Mouse (Mus musculus) hindbrain, embryonic 15.5 days (tissue): ENCODE results near the gene Fermt2. TPM values are rescaled to one million over a fixed set of nuclear protein-coding genes. Genes with fewer than 3 reads are reported as not detected.
"Not testable (repeated sequence)": the region's sequence is repeated elsewhere in the genome, so short reads cannot be mapped to it uniquely, and the experiment has no call there.

Experiments
- ATAC-seq: fragments of 200-750 bp; cut with Nextera tagmentation; 2 replicates; pipeline ENCODE4 v1.8.0; 2017; ENCODE audit warnings: low read depth, moderate number of reproducible peaks, moderate TSS enrichment; ENCODE audit not compliant: low FRiP score
- H3K27ac ChIP-seq: fragments of 300-500 bp; sonication (generic); replicated peaks from 2 replicates; pipeline ENCODE4 v1.5.1; 2015; ENCODE audit warnings: mild to moderate bottlenecking, inconsistent platforms
- H3K27me3 ChIP-seq: fragments of 300-500 bp; sonication (generic); 2 replicates; pipeline ENCODE4 v1.6.1; 2015; ENCODE audit warnings: control low read depth, inconsistent platforms
- H3K36me3 ChIP-seq: fragments of 300-500 bp; sonication (generic); 2 replicates; pipeline ENCODE4 v1.6.1; 2015; ENCODE audit warnings: control low read depth, inconsistent platforms
- H3K4me1 ChIP-seq: fragments of 300-500 bp; sonication (generic); replicated peaks from 2 replicates; pipeline ENCODE4 v1.6.1; 2015; ENCODE audit warnings: control low read depth, inconsistent platforms
- H3K4me2 ChIP-seq: fragments of 300-500 bp; sonication (generic); 2 replicates; pipeline ENCODE4 v1.6.1; 2015; ENCODE audit warnings: moderate library complexity, mild to moderate bottlenecking, inconsistent platforms
- H3K4me3 ChIP-seq: fragments of 300-500 bp; sonication (generic); 2 replicates; pipeline ENCODE4 v1.5.1; 2015; ENCODE audit warnings: mild to moderate bottlenecking, inconsistent platforms
- H3K9ac ChIP-seq: fragments of 300-500 bp; sonication (generic); 2 replicates; pipeline ENCODE4 v1.6.1; 2015; ENCODE audit warnings: inconsistent platforms
- H3K9me3 ChIP-seq: fragments of 300-500 bp; sonication (generic); 2 replicates; pipeline ENCODE4 v1.6.1; 2016; ENCODE audit warnings: control low read depth, inconsistent platforms
- WGBS: fragments of 180-500 bp; shearing (Covaris S2); methylation state at CpG from one replicate; pipeline ENCODE4 v1.1.7; 2015; 5-methylcytosine and 5-hydroxymethylcytosine counted together
- polyA plus RNA-seq: library from polyadenylated mRNA; unstranded; fragments of >200 nt; fragmentation: Nextera tagmentation; extraction: Ambion mirVana; gene quantifications from 2 replicates; pipeline ENCODE4 v1.2.1, GENCODE M21; 2015

Gene Fermt2
- polyA plus RNA-seq, 1 experiment from 2014 or later = 62.3 TPM

DNA sequence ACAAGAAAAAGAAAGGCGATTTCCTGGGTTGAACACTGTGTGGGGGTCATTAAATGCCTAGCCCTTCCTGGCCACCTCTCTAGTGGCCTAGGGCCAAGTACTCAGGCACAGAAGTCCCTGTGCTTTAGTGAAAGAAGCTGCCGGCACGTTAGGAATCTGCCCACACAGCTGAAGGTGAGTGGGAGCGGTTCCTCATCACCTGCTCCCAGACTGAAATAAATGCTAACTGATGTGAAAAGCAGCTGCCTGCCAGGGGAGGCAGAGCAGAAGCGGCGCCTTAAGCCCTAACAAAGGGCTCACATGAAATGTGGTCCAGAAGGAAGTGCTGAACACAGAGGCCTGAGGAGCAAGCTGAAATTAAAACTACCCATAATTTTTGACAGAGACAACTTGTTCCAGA, 22.9 kb downstream of the Fermt2 start:
- Histone ChIP-seq H3K36me3 (no peaks in the 10 kb centered on the region), H3K4me2 (no peak overlapping the region), H3K9ac (no peak overlapping the region), H3K4me3 (no peak overlapping the region), H3K27me3 (no peaks in the 10 kb centered on the region), H3K9me3 (no peaks in the 10 kb centered on the region), H3K27ac (peak overlapping the region; percentile 67), H3K4me1 (peaks cover 46% of the 10 kb centered on the region)
- ATAC-seq = peak; percentile 63; the same call in 1 of the 2 replicates
- 22% methylated on average over 6 of the region's 6 CpGs for WGBS

- H3K4me2 ChIP-seq = no peak overlapping the region
- no peak overlapping the region for H3K4me3 ChIP-seq
- H3K4me1 ChIP-seq = peaks cover 43% of the 10 kb centered on the region
- WGBS = 91% methylated on average over 4 of the region's 4 CpGs
- H3K27ac ChIP-seq = no peak overlapping the region
- H3K36me3 ChIP-seq = no peaks in the 10 kb centered on the region
- H3K9ac ChIP-seq = no peak overlapping the region
- no peaks in the 10 kb centered on the region for H3K9me3 ChIP-seq
- H3K27me3 ChIP-seq = no peaks in the 10 kb centered on the region
- ATAC-seq = no peak
Observed at GRCm38 (mm10) chr14:45506165-45506564, 23.8 kb downstream of the Fermt2 start.

DNA sequence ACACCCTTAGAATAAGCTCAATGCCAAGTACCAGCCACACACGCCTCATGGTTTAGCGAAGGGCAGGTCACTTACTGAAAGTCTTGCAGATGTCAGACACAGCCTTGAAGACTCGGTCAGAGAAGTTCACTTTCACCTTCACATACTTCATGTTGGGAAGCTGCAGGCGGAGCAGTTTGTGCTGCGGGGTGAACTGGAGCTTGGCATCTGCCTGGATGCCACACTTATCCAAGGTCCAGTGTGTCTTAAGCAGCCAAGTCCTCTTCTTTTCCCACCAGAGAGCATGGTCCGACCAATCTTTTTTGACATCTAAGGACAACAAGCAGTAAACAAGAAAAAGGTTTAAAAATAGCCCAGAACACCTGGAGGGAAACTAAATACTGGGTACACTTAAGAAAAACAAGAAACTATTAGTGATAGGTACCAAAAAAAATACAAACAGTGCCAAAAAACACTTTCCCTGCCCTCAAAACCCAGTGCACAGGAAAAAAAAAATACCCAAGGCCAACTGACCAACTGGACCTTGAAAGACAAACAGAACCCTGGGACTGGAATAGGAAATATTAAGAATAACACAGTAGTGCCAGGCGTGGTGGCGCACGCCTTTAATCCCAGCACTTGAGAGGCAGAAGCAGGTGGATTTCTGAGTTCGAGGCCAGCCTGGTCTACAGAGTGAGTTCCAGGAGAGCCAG, 25.4 kb downstream of the Fermt2 start:
- WGBS = 94% methylated on average over 10 of the region's 10 CpGs
- Histone ChIP-seq H3K4me3 (no peak overlapping the region), H3K9me3 (no peaks in the 10 kb centered on the region), H3K4me2 (no peak overlapping the region), H3K36me3 (no peaks in the 10 kb centered on the region), H3K27me3 (no peaks in the 10 kb centered on the region), H3K27ac (no peak overlapping the region), H3K4me1 (peaks cover 35% of the 10 kb centered on the region), H3K9ac (no peak overlapping the region)
- ATAC-seq = no peak

DNA sequence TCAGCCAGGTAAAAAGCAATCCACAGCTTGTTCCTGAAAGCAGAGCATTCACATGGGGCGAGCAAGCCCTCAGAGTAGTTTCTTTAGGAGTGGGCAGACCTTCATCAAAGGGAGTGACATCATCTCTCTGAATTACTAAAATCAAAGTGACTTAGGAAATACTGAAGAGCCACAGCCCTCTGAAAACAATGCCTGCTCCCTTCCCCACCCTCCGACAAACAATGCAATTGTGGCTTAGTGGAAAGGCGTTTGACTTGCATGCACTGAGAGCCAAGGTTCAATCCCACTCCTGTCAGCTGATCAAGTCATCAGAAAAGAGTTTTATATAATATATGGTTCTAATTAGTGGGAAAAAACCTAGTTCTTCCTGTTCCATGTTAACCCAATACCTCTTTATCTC, 26.0 kb downstream of the Fermt2 start:
- Histone ChIP-seq H3K9ac (no peak overlapping the region), H3K27ac (no peak overlapping the region), H3K9me3 (no peaks in the 10 kb centered on the region), H3K27me3 (no peaks in the 10 kb centered on the region), H3K4me3 (no peak overlapping the region), H3K4me2 (no peak overlapping the region), H3K4me1 (peaks cover 30% of the 10 kb centered on the region), H3K36me3 (no peaks in the 10 kb centered on the region)
- 78% methylated on average over 3 of the region's 3 CpGs for WGBS
- ATAC-seq = no peak

GRCm38 (mm10) chr14:45500052-45500451, 29.9 kb downstream of the Fermt2 start:
- Histone ChIP-seq H3K27ac (no peak overlapping the region), H3K9ac (no peak overlapping the region), H3K9me3 (no peaks in the 10 kb centered on the region), H3K27me3 (no peaks in the 10 kb centered on the region), H3K4me3 (no peak overlapping the region), H3K36me3 (no peaks in the 10 kb centered on the region), H3K4me1 (0 out of 2 replicates have a peak, but pooled peaks cover 4% of the 10 kb centered on the region), H3K4me2 (no peak overlapping the region)
- peak; percentile 42; the same call in 1 of the 2 replicates for ATAC-seq
- 61% methylated on average over 11 of the region's 11 CpGs for WGBS

DNA sequence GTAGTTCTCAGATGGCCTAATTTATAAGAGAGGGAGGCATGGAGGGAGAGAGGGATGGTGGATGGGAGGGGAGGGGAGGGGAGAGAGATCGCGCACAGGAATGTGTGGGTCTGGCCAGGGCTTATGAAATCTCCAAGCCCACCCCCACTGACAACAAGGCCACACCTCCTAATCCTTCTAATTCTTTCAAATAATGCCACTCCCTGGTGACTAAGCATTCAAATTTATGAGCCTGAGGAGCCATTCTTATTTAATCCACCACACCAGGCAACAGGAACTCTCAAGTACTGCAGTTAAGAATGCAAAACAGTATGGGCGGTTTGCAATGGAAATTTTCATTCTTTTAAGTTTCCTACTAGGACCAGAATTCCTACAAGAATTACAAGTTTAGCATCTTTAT, 32.8 kb downstream of the Fermt2 start:
- Histone ChIP-seq H3K4me1 (0 out of 2 replicates have a peak, but pooled peaks cover 4% of the 10 kb centered on the region), H3K9me3 (no peaks in the 10 kb centered on the region), H3K4me3 (no peak overlapping the region), H3K27ac (no peak overlapping the region), H3K9ac (no peak overlapping the region), H3K4me2 (no peak overlapping the region), H3K36me3 (no peaks in the 10 kb centered on the region), H3K27me3 (no peaks in the 10 kb centered on the region)
- 90% methylated on average over 3 of the region's 3 CpGs for WGBS
- ATAC-seq = no peak

DNA sequence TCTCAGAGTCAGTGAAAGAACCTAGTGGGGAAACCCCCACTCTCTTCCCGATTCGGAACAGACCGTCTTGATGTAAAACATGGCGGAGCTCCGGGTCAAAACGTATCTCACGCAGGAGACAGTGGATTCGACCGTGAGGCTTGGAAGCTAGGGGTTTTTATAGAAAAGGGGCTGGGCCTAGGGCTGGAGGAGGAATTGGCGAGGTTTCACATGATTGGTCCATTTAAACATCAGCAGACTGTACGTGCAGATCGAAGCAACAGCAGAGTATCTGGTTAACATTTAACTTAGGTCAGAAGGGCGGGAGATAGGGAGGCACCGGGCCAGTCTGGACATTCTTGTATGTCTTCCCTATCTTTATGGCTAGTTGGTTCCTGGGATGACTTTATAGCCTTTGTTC, 34.1 kb downstream of the Fermt2 start:
- H3K9me3 ChIP-seq, H3K27me3 ChIP-seq, H3K4me2 ChIP-seq, H3K27ac ChIP-seq, ATAC-seq, H3K4me3 ChIP-seq, H3K9ac ChIP-seq, H3K36me3 ChIP-seq, H3K4me1 ChIP-seq: not testable (repeated sequence)
- 94% methylated on average over 14 of the region's 14 CpGs for WGBS

- H3K4me2 ChIP-seq = no peak overlapping the region
- H3K27ac ChIP-seq = no peak overlapping the region
- no peaks in the 10 kb centered on the region for H3K4me1 ChIP-seq
- H3K36me3 ChIP-seq = no peaks in the 10 kb centered on the region
- no peaks in the 10 kb centered on the region for H3K9me3 ChIP-seq
- no peak for ATAC-seq
- 97% methylated on average over 4 of the region's 4 CpGs for WGBS
- no peak overlapping the region for H3K9ac ChIP-seq
- no peak overlapping the region for H3K4me3 ChIP-seq
- H3K27me3 ChIP-seq = no peaks in the 10 kb centered on the region
Observed at GRCm38 (mm10) chr14:45493891-45494290, 36.0 kb downstream of the Fermt2 start.

DNA sequence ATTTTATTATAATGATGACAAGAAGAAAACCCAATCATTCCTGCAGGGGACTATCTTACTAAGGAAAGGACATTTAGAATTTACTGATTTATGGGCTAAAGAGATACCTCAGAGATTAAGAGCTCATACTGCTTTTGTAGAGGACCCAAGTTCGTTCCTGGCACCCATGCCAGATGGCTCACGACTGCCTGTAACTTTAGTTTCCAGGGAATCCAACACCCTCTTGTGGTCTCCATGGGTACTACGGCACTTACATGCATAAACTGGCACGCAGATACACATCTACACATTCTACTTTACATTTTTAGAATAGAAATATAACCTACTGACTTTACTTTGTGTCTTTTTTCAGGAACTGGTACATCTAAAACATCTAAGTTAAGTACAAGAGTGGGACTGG, 37.2 kb downstream of the Fermt2 start:
- Histone ChIP-seq H3K9ac (no peak overlapping the region), H3K4me1 (no peaks in the 10 kb centered on the region), H3K27me3 (no peaks in the 10 kb centered on the region), H3K4me2 (no peak overlapping the region), H3K36me3 (no peaks in the 10 kb centered on the region), H3K27ac (no peak overlapping the region), H3K4me3 (no peak overlapping the region), H3K9me3 (no peaks in the 10 kb centered on the region)
- no peak for ATAC-seq
- WGBS = 95% methylated on average over 4 of the region's 4 CpGs

DNA sequence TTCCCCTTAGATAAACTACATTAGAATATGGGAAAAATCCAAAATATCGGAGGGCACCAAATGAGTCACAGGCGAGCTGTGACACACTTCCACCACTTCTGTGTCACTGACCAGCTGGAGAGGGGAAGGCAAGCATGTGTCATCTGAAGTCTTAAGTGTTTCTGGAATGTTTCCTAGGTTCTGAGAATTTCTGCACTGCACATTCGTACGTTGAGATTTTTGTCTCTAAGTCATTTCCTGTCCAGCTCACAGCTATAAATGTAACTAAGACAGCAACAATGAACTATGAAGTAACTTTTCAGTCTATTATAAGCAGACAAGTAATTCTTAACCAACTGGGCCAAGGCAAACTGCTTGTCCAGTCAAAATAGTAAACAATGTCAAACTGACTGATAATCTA, 37.9 kb downstream of the Fermt2 start:
- H3K9me3 ChIP-seq = no peaks in the 10 kb centered on the region
- WGBS = 85% methylated on average over 4 of the region's 4 CpGs
- no peak overlapping the region for H3K9ac ChIP-seq
- H3K4me2 ChIP-seq = no peak overlapping the region
- no peaks in the 10 kb centered on the region for H3K27me3 ChIP-seq
- H3K4me3 ChIP-seq = no peak overlapping the region
- no peaks in the 10 kb centered on the region for H3K36me3 ChIP-seq
- H3K27ac ChIP-seq = no peak overlapping the region
- no peak for ATAC-seq
- H3K4me1 ChIP-seq = no peaks in the 10 kb centered on the region

DNA sequence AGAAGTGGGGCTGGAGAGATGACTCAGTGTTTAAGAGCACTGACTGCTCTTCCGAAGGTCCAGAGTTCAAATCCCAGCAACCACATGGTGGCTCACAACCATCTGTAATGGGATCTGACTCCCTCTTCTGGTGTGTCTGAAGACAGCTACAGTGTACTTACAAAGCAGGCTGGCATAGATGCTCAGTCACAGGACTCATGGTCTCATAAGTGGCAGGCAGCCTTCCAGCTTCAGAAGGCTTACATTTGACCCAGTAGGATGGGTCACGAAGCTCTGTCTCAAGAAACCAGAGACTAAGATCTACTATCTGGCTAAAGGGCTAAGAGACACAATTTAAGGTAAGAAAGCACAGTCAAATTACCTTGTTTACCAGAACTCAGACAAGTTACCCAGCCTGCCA, 42.7 kb downstream of the Fermt2 start:
- WGBS = 97% methylated on average over 2 of the region's 2 CpGs
- H3K4me1 ChIP-seq = not testable (repeated sequence)

GRCm38 (mm10) chr14:45483361-45483760, 46.6 kb downstream of the Fermt2 start:
- not testable (repeated sequence) for H3K4me1 ChIP-seq, H3K9ac ChIP-seq, H3K9me3 ChIP-seq, H3K4me2 ChIP-seq, H3K27me3 ChIP-seq, H3K4me3 ChIP-seq, H3K27ac ChIP-seq, ATAC-seq
- 95% methylated on average over 11 of the region's 11 CpGs for WGBS
- peaks cover 21% of the 10 kb centered on the region for H3K36me3 ChIP-seq

More for the DNA sequence above, 42.7 kb downstream of the Fermt2 start:
- H3K4me2 ChIP-seq, H3K36me3 ChIP-seq, H3K4me3 ChIP-seq, H3K9ac ChIP-seq, ATAC-seq, H3K9me3 ChIP-seq, H3K27ac ChIP-seq, H3K27me3 ChIP-seq: not testable (repeated sequence)
